Mouse (Mus musculus): ENCODE results near the gene Il23r.

DNA sequence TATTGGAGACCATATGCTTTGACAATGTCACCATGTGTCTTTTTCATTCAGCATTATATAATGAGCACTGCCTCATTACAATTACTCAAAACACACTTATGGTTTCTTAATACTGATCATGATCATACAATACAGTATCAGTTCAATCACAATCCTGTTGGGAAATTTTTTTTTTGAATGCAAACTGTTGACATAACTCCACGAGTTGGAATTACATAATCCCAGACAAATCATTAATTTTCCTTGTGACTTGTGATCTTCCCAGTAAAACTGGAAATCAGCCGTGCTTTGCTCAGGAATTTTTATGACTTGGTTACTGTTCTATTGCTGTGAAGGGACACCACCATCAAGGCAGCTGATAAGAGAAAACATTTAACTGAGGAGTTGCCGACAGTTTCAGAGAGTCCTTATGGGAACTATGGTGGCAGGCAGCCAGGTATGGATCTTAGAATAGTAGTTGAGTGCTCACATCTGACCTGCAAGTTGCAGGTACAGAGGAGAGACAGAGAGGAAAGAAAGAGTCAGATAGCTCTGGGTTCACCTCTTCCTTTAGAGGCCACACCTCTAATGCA is 53.8 kb downstream of the Il23r start:
- no peak for TF ChIP-seq GATA1 (IDR thresholded peaks at IDR 0.05; ENCODE audit: borderline replicate concordance, low read length)
- no peak for TF ChIP-seq FLI1 (IDR thresholded peaks at IDR 0.05; ENCODE audit: low read length)

All from megakaryocyte, embryonic 14.5 days (primary cell).